ENCODE assay signal across 15 mouse cellular contexts in the genomic region with DNA sequence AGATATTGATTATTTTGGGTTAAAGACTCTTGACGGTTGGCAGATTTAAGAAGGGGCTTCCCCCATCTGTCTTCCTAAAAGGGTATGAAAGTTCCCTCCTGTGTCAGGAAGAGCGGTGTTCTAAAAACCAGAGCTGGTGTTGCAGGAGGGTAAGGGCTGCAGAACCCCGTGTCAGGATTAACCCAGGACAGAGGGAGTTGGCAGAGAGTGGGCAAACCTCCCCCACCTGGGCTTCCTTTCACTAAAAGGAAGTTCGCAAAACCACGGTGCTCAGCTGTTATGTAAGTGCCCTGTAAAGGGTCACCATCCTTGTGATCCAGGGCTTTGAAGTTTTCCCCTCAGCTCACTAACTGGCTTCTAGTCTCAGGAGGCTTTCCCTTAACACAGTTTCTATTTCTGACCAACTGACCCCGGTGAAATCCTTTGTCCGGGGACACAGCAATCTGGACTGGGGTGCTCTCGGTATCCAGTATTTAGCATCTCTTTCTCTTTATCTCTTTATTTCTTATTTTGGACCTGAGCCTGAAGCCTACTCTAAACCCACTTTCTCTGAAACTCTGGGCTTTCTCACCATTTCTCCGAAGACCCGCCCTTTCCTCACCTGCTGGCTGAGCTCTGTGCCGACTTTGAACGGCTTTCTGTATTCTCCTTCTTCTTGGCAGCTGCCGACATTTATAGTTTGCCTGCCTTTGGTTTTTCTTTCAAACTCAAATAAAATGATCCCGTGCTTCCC. TPM values are rescaled to one million over a fixed set of nuclear protein-coding genes. Genes with fewer than 3 reads are reported as not detected.
A peak's percentile ranks its signal among the peaks of the same experiment; 100 is the strongest.
DNase-seq lines count a peak whose midpoint lies in the region; ATAC-seq and TF ChIP-seq lines count a peak whose summit lies in the region.
"Had no signal": no experiment of that assay in that cellular context is flagged by ENCODE, and none has a peak within 500 bp of the region (broad histone marks: within the 10 kb centered on the region; RNA-seq: fewer than 3 reads in every experiment).

No protein-coding gene starts in this region.

- WGBS in heart, embryonic 13.5 days = 62% methylated on average over 14 of the region's 14 CpGs
- 57% methylated on average over 14 of the region's 14 CpGs for WGBS in lung, postnatal 0 days
- 47% methylated on average over 14 of the region's 14 CpGs for WGBS in lung, adult 2 months
- WGBS in intestine, embryonic 15.5 days = 70% methylated on average over 14 of the region's 14 CpGs

- H3K4me1 ChIP-seq in heart, embryonic 13.5 days = peaks cover 89% of the 10 kb centered on the region
- H3K4me1 ChIP-seq in lung, postnatal 0 days (ENCODE audit: insufficient read depth, low read depth, low read length) = no peaks in the 10 kb centered on the region
- no peaks in the 10 kb centered on the region for H3K4me1 ChIP-seq in lung, adult 2 months (ENCODE audit: control insufficient read depth, insufficient read depth, low read length)
- H3K4me1 ChIP-seq in intestine, embryonic 15.5 days (replicated peaks) = peaks cover 9% of the 10 kb centered on the region
- H3K4me1 ChIP-seq: neural tube, embryonic 15.5 days had no signal

- TF ChIP-seq CTCF in lung, postnatal 0 days (IDR thresholded peaks at IDR 0.05) = no peak
- TF ChIP-seq CTCF in lung, adult 2 months (IDR thresholded peaks at IDR 0.05; ENCODE audit: insufficient read depth, low read length) = no peak

- H3K27ac ChIP-seq in heart, embryonic 13.5 days (replicated peaks) = peak overlapping the region; percentile 56
- H3K27ac ChIP-seq in lung, postnatal 0 days (ENCODE audit: low read length) = peak overlapping the region; percentile 15
- no peak overlapping the region for H3K27ac ChIP-seq in intestine, embryonic 15.5 days
- H3K27ac ChIP-seq: embryonic facial prominence, embryonic 12.5 days; layer of hippocampus, adult 2 months; neural tube, embryonic 15.5 days had no signal

- DNase-seq in heart, adult 18-20 months = no peak
- peak; percentile 33 for DNase-seq in lung, postnatal 0 days (ENCODE audit: low spot score)
- no peak for DNase-seq in lung, adult 2 months
- DNase-seq in urinary bladder, postnatal 14 days (ENCODE audit: low spot score) = no peak
- DNase-seq: adrenal gland, adult 8-10 months; cerebellum, adult 11 months; gastrocnemius, postnatal 10 days; liver had no signal

- no peak for TF ChIP-seq EP300 in lung, postnatal 0 days (IDR thresholded peaks at IDR 0.05)

- no peaks in the 10 kb centered on the region for H3K36me3 ChIP-seq in heart, embryonic 13.5 days
- H3K36me3 ChIP-seq in lung, postnatal 0 days (ENCODE audit: insufficient read depth, low read length) = no peaks in the 10 kb centered on the region
- no peaks in the 10 kb centered on the region for H3K36me3 ChIP-seq in intestine, embryonic 15.5 days
- H3K36me3 ChIP-seq: embryonic facial prominence, embryonic 12.5 days; neural tube, embryonic 15.5 days had no signal

- H3K4me3 ChIP-seq in heart, embryonic 13.5 days = no peak overlapping the region
- H3K4me3 ChIP-seq in lung, postnatal 0 days (ENCODE audit: low read depth, low read length) = no peak overlapping the region
- H3K4me3 ChIP-seq in lung, adult 2 months (replicated peaks; ENCODE audit: extremely low read depth, low read depth, low read length) = no peak overlapping the region
- H3K4me3 ChIP-seq in intestine, embryonic 15.5 days (replicated peaks) = no peak overlapping the region
- H3K4me3 ChIP-seq: embryonic facial prominence, embryonic 12.5 days; layer of hippocampus, adult 2 months; neural tube, embryonic 15.5 days had no signal

- no peaks in the 10 kb centered on the region for H3K9me3 ChIP-seq in heart, embryonic 13.5 days
- no peaks in the 10 kb centered on the region for H3K9me3 ChIP-seq in lung, postnatal 0 days (ENCODE audit: low read length)
- no peaks in the 10 kb centered on the region for H3K9me3 ChIP-seq in intestine, embryonic 15.5 days
- H3K9me3 ChIP-seq: embryonic facial prominence, embryonic 12.5 days; neural tube, embryonic 15.5 days had no signal

- no peaks in the 10 kb centered on the region for H3K27me3 ChIP-seq in heart, embryonic 13.5 days (replicated peaks)
- no peaks in the 10 kb centered on the region for H3K27me3 ChIP-seq in lung, postnatal 0 days (replicated peaks; ENCODE audit: insufficient read depth, low read length)
- no peaks in the 10 kb centered on the region for H3K27me3 ChIP-seq in intestine, embryonic 15.5 days (replicated peaks)
- H3K27me3 ChIP-seq: embryonic facial prominence, embryonic 12.5 days; neural tube, embryonic 15.5 days had no signal

- no peak for TF ChIP-seq POLR2A in lung, adult 2 months (IDR thresholded peaks at IDR 0.05; ENCODE audit: borderline replicate concordance, extremely low read depth, low read depth, low read length)

- no peak for ATAC-seq in heart, embryonic 13.5 days (ENCODE audit: extremely low read depth, insufficient number of reproducible peaks, low FRiP score, low TSS enrichment)
- ATAC-seq in lung, postnatal 0 days = no peak
- peak; percentile 60 for ATAC-seq in common myeloid progenitor, adult 5-6 weeks (replicated peaks; ENCODE audit: low read depth, poor library complexity, severe bottlenecking)
- ATAC-seq in megakaryocyte-erythroid progenitor cell, adult 5-6 weeks (replicated peaks; ENCODE audit: low FRiP score, low TSS enrichment, poor library complexity, severe bottlenecking) = 0 out of 2 replicates have a peak, but pooled peaks have one; percentile 28
- no peak for ATAC-seq in intestine, embryonic 15.5 days

- H3K4me2 ChIP-seq in heart, embryonic 13.5 days = no peak overlapping the region; the same call in 1 of the 2 replicates
- peak overlapping the region; percentile 34 for H3K4me2 ChIP-seq in lung, postnatal 0 days (replicated peaks; ENCODE audit: low read depth, low read length)
- no peak overlapping the region for H3K4me2 ChIP-seq in intestine, embryonic 15.5 days (replicated peaks)
- H3K4me2 ChIP-seq: embryonic facial prominence, embryonic 12.5 days; neural tube, embryonic 15.5 days had no signal

- H3K9ac ChIP-seq in heart, embryonic 13.5 days = peak overlapping the region; percentile 33; the same call in 1 of the 2 replicates
- H3K9ac ChIP-seq in lung, postnatal 0 days (replicated peaks; ENCODE audit: low read depth) = no peak overlapping the region
- H3K9ac ChIP-seq in intestine, embryonic 15.5 days = no peak overlapping the region
- H3K9ac ChIP-seq: embryonic facial prominence, embryonic 12.5 days; neural tube, embryonic 15.5 days had no signal

RNA-seq across cellular contexts. Expression of a gene that starts 17.3 kb away (rescaled TPM):
- polyA plus RNA-seq in heart, embryonic 13.5 days (2015; fragmentation: Nextera tagmentation; extraction: Ambion mirVana) = 13.0 and 14.5 TPM in 2 replicates
- total RNA-seq in heart, adult 18-20 months (2021) = 1 to 10 TPM; 5.4 to 9.7 TPM
- polyA plus RNA-seq in lung, postnatal 0 days (2015; fragmentation: Nextera tagmentation; extraction: Ambion mirVana) = 7.9 and 8.9 TPM in 2 replicates
- polyA plus RNA-seq in lung, adult 2 months (2012; rRNA removed) = 4.5 and 7.1 TPM in 2 replicates
- total RNA-seq in common myeloid progenitor, adult 5-6 weeks (2017) = 387 and 417 TPM in 2 replicates
- total RNA-seq in megakaryocyte-erythroid progenitor cell, adult 5-6 weeks (2014; fragmentation: Nextera tagmentation) = 82.8 and 108 TPM in 2 replicates
- 110 and 171 TPM in 2 replicates for total RNA-seq in megakaryocyte-erythroid progenitor cell, adult 5-6 weeks (2017)
- 23.2 and 23.7 TPM in 2 replicates for polyA plus RNA-seq in intestine, embryonic 15.5 days (2015; fragmentation: Nextera tagmentation; extraction: Ambion mirVana)

Comparison
In these comparisons a context has a peak if more than half of its experiments do, and no peak if none do; other contexts are left out.
1. ATAC-seq: peak in common myeloid progenitor, adult 5-6 weeks (single experiment) and megakaryocyte-erythroid progenitor cell, adult 5-6 weeks (single experiment); none in heart, embryonic 13.5 days (single experiment), lung, postnatal 0 days (single experiment) and intestine, embryonic 15.5 days (single experiment).